Mouse (Mus musculus): ENCODE data around the gene Hoxb6.

Gene Hoxb6

DNA sequence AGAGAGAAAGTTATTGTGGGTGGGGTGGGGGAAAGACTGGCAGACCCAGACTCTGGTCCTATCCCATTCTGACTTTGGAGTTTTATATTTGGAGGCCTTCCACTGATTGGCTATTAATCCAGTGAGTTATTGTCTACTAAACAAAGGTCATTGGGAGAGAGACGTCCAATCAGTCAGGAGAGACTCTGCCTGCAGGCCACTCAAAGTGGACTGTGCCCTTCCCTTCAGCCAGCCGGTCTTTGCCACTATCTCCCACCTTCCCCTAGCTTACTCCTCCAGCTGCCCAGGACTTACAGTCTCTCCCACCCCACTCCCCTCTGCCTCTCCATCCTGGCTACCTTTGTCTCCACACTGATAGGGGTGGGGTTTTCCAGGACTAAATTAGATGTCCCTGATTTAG is 44.3 kb downstream of the Hoxb6 start:
- no peak for DNase-seq (ENCODE audit: low read depth)

- no peak for DNase-seq (ENCODE audit: low read depth)
Measured at GRCm38 (mm10) chr11:96337026-96337425, 44.8 kb downstream of the Hoxb6 start.

DNA sequence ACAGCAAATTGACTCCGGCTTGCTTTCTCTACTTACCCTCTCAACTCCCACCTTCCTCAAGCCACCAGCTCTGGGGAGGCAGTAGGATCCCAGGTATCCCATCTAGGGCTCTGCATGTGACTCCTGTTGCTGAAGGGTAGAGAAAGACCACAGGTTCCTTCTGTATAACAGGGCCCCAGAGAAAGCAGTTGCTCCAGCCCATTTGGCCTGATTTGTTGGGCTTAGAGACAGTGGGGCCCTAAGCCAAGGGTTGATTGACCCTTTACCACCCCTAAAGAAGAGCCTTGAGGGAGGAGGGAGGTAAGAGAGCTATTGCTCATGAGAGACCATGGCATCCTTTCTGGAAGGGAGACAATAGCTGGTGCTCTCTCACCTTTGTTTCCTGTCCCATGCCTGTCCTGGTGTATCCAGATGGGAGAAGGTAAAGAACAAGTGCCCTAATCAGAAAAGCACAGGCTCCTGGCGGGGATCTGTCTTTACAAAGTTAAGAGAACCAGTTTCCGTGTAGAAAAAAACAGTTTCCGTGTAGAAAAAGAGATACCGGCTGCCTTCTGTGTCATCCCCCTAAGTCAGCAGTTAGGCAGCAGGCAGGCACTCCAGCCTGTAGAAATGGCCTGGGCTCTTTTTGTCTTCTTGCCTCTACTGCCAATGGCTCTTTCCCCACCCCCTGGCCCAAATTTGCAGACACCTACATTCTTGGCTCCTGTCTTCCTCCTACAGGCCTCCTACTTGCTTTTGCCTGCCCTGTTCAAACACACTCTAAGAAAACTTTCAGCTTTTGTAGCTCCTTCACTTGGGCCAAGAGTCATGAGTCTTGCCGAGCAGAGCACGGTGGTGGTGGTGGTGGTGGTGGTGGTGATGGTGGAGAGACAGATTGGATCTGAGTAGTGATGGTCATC is 46.9 kb downstream of the Hoxb6 start:
- DNase-seq (ENCODE audit: low read depth), result no peak

DNA sequence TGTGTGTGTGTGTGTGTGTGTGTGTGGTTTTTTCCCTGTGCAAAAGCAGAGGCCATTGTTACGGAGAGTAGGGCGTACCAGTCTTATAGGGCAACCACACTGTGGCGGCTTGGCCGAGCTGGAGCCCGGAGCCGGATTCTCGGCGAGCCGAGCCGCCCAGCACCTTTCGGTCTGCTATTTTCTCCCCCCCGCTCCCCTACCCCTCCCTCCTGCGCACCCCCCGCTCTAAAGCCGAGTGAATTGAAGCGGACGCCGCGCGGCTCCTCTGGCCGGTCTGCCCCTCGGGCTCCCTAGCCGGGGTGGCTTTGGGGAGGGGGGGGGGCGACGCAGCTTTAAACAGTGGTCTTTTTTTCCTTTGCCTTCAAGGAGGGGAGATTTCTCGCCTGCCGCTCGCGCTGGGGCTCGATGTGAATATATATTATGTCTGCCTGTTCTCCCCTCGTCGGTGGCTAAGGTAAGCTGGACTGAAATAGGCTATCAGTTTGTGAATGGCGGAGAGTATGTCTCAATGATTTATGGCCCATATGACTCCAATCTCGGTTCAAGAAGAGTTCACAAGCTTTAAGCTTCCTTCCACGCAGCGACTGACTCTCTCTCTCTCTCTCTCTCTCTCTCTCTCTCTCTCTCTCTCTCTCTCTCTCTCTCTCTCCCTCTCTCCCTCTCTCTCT is 48.6 kb downstream of the Hoxb6 start:
- no peak for DNase-seq (ENCODE audit: low read depth)

GRCm38 (mm10) chr11:96341701-96342575 is 49.7 kb downstream of the Hoxb6 start:
- DNase-seq (ENCODE audit: low read depth), result no peak

- DNase-seq (ENCODE audit: low read depth), result no peak
Measured at GRCm38 (mm10) chr11:96342576-96342930, 50.3 kb downstream of the Hoxb6 start.

DNA sequence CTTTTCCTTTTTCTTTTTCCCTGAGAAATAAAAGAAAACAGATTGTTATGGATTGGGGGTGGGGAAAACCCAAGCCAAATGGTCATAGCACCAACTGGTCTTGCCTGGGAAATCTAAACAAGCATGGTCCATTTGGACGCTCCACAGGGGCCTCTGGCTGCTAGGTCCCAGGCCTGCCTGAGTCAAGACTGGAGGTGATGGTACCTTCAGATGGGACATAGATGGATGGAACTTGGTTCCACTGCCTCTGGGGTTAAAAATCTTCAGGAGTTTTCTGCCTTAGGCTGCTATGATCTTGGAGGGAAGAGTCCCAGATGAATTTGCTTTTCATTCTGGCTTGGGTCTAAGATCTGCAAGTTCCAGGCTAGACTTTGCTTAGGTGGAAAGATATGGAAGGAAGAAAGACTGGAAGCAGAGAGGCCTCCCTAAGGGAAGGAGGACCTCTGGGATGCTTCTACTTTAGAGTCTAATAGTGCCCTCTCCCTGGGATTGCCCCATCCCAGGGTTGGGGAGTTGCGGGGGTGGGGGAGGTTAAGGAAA is 51.0 kb downstream of the Hoxb6 start:
- no peak for DNase-seq (ENCODE audit: low read depth)

DNA sequence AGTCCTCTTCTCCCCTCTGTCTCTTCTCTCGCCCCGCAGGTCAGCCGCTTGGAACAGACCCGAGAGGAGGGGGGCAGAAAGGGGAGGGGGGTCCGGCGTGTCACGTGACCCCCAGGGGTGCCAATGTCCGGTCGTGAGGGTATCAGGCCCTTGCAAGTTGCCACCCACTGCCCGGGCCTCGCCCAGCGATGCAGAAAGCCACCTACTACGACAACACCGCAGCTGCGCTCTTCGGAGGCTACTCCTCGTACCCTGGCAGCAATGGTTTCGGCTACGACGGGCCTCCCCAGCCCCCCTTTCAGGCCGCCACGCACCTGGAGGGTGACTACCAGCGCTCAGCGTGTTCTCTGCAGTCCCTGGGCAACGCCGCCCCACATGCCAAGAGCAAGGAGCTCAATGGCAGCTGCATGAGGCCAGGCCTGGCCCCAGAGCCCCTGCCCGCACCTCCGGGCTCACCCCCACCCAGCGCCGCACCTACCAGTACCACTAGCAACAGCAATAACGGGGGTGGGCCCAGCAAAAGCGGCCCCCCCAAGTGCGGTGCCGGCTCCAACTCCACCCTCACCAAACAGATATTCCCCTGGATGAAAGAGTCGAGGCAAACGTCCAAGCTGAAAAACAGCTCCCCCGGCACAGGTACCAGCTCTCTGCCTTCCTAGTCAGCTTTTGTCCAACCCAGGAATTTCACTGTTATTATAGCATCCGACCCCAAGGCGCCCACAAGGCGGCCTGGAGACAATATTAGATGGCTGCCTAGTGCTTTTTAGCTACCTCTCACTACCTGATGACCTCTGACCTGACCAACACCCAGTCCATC is 52.0 kb downstream of the Hoxb6 start:
- DNase-seq (ENCODE audit: low read depth), result no peak

DNA sequence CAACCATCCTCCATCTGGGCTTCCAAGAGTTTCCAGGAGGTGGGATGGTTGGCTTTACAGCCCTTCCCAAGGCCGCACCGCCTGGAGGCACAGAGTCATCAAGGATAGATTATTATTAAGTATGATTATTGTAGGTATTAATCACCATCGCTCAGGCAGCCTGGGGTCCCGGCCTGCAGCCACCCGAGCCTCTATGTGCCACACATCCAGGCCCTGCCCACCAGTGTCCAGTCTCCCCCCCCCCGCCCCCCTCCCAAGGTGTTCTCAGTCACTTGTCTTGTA is 52.5 kb downstream of the Hoxb6 start:
- DNase-seq (ENCODE audit: low read depth), result no peak

GRCm38 (mm10) chr11:96345220-96345892 is 53.1 kb downstream of the Hoxb6 start:
- no peak for DNase-seq (ENCODE audit: low read depth)

DNA sequence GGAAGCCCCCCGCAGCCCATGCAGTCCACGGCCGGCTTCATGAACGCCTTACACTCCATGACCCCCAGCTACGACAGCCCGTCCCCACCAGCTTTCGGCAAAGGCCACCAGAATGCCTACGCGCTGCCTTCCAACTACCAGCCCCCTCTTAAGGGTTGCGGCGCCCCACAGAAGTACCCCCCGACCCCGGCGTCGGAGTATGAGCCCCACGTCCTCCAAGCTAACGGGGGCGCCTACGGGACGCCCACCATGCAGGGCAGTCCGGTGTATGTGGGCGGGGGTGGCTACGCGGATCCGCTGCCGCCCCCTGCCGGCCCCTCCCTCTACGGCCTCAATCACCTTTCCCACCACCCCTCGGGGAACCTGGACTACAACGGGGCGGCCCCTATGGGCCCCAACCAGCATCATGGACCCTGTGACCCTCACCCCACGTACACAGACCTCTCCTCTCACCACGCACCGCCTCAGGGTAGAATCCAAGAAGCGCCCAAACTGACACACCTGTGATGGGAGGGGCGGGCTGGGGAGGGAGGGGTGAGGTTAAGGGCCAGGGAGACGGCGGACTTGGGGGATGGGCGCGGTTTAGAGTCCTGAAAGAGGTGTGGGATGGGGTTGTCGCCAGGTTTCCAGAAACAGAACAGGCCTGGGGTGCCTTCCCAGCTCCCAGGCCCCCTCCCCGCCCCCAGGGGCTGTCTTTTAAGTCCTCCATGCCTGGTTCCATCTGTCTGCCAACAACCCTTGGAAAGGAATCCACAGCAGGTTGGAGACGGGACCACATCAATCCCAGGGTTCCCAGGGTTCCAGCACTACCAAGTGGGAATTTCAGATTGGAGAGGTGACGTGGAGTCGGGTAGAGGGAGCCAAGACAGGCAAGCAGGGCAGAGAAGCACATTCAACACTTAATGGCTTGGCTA is 53.9 kb downstream of the Hoxb6 start:
- DNase-seq (ENCODE audit: low read depth), result no peak

DNA sequence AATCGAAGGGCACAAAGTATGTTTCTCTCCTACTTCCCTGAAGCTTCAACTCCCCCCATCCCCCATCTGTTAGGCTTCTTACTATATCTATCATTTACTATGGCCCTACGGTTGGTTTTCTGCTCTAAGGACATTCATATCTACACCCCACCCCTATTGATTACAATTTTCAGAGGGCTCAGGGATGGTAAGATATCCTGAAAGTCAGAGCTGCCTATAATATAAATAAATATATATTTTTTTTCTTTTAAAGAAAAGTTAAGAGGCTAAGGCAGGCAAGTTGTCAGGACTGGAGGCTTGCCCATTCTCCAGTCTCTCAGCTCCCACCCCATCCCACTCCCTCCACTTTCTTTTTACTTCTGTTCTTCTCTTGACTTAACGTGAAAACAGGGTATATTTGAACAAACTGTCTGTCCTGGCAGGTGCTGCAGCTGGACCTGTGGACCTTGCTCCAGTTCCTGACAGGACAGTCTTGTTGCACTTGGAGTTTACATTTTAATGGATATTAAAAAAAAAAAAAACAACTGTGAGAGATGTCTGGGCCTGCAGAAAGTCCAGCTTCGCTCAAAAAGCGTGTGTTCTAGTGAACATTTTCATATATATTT is 54.7 kb downstream of the Hoxb6 start:
- no peak for DNase-seq (ENCODE audit: low read depth)

- no peak for DNase-seq (ENCODE audit: low read depth)
Measured at GRCm38 (mm10) chr11:96347717-96348116, 55.4 kb downstream of the Hoxb6 start.

- DNase-seq (ENCODE audit: low read depth), result no peak
Measured at GRCm38 (mm10) chr11:96348141-96348928, 56.1 kb downstream of the Hoxb6 start.

DNA sequence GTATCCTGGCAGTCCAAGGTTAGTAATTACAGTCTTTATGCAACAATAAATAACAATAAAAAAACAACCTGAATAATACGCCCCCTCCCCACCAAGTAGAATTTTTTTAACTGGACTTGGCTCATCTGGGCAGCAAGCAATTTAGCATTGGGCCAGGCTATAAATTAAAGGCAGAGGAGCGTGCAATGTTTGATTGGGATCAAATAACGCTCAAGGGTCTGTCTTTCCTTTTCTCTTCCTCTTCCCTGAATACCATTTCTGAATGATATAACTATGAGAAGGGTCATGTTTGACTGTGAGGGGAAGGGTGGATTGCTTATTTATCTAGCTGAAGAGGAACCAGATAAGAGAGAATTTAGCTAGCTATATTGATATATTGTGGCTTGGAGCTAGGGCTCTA is 56.7 kb downstream of the Hoxb6 start:
- no peak for DNase-seq (ENCODE audit: low read depth)

DNA sequence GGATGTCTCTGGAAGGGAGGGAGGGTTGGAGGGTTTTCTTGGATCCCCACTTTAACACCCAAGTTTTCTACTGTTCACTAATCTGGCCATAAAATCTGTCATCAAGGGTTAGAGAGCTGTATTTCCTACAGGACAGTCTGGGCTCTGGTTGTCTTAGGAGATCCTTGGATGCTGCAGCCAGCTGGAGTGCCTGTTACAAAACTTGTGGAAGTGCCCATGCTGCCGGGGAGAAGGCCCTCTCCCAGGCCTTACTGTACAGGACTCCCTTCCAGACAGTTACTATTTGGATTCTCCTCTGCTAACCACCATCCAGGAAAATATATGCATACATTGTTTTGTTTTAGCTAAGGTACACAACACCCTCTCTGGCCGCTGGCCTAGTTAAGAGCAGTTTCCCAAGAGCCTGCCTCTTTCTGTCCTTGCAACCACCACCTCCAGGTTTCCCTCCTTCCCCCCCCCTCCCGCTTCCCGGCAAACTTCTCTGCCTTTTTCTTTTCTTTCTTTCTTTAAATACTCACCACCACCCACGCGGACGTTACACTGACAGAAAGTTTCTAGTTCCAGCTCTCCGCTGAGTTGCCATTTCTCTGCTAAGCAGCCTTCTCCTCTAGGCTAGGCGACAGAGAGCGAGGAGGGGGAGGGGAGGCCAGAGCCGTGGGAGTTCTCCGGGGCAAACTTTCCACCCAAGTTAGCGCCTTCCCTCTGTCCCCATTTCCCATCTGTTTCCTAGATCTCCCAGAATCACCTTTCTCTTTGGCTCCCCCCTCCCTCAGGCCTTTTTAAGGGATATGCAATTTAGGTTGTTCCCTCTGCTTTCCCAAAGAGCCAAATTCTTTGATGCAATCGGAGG is 57.4 kb downstream of the Hoxb6 start:
- no peak for DNase-seq (ENCODE audit: low read depth)

DNA sequence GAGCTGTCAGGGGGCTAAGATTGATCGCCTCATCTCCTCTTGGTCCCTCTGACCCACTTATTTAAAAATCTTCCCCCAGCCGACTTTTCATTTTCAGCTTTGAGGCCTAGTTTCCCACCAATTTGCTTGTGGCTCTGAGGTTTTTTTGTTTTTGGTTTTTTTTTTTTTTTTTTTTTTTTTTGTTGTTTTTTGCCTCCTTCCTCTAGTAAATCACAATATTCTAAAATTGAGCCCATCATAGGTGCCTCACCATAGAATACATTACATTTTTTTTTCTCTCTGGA is 58.0 kb downstream of the Hoxb6 start, which contains the start of gene Hoxb2:
Hoxb2 (plus strand) TSS at position 185 of the 284 bp plus-strand sequence.
- DNase-seq (ENCODE audit: low read depth), result no peak

- no peak for DNase-seq (ENCODE audit: low read depth)
Measured at GRCm38 (mm10) chr11:96350791-96351190, 58.5 kb downstream of the Hoxb6 start.

Data from c-Kit-positive CD71-positive TER-119-negative erythroid progenitor cells, embryonic 14.5 days (primary cell).